22 mouse cellular contexts compared by ENCODE assay signal in the genomic region with DNA sequence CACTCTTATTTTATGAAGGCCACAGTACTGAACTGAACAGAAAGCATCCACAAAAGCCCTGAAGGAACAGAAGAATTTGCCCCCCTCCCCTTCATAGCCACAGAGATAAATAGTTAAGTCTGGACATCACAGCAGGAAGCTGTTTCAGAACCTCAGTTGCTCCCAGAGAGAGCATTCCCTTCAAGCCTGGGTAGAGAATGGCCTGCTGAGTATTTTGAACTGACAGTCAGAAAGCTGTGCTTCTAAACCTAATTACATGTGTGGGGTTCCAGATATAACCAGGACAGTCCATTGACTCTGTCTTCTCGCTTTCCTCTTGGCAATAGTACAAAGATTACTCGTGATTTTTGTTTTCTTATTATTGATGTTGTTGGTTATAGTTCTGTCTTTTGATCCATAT.
DNase-seq lines count a peak whose midpoint lies in the region; ATAC-seq lines count a peak whose summit lies in the region.
"Had no signal": no experiment of that assay in that cellular context is flagged by ENCODE, and none has a peak within 500 bp of the region (broad histone marks: within the 10 kb centered on the region; RNA-seq: fewer than 3 reads in every experiment).

No protein-coding gene starts in this region.

- no peaks in the 10 kb centered on the region; the same call in 1 of the 2 replicates for H3K4me1 ChIP-seq in forebrain, embryonic 11.5 days (replicated peaks; ENCODE audit: control insufficient read depth, insufficient read depth, low read length)
- peaks cover 9% of the 10 kb centered on the region for H3K4me1 ChIP-seq in forebrain, embryonic 10.5 days
- 0 out of 2 replicates have a peak, but pooled peaks cover 2% of the 10 kb centered on the region for H3K4me1 ChIP-seq in midbrain, embryonic 15.5 days
- H3K4me1 ChIP-seq in midbrain, embryonic 11.5 days (ENCODE audit: control insufficient read depth, insufficient read depth, low read length) = no peaks in the 10 kb centered on the region
- H3K4me1 ChIP-seq in heart, embryonic 11.5 days (ENCODE audit: control insufficient read depth, insufficient read depth, low read length) = no peaks in the 10 kb centered on the region
- H3K4me1 ChIP-seq: embryonic facial prominence, embryonic 15.5 days; heart, embryonic 13.5 days had no signal

- 43% methylated on average over 2 of the region's 2 CpGs for WGBS in forebrain, embryonic 11.5 days
- WGBS in forebrain, embryonic 10.5 days = 48% methylated on average over 2 of the region's 2 CpGs
- WGBS in midbrain, embryonic 15.5 days = 44% methylated on average over 2 of the region's 2 CpGs
- WGBS in midbrain, embryonic 11.5 days = 64% methylated on average over 2 of the region's 2 CpGs
- WGBS in heart, embryonic 11.5 days (ENCODE audit: insufficient replicate concordance) = 82% methylated on average over 2 of the region's 2 CpGs

- no peak overlapping the region for H3K4me2 ChIP-seq in forebrain, embryonic 11.5 days (ENCODE audit: low read depth, low read length, severe bottlenecking)
- no peak overlapping the region for H3K4me2 ChIP-seq in midbrain, embryonic 15.5 days
- no peak overlapping the region for H3K4me2 ChIP-seq in midbrain, embryonic 11.5 days
- H3K4me2 ChIP-seq in heart, embryonic 11.5 days = no peak overlapping the region
- H3K4me2 ChIP-seq: embryonic facial prominence, embryonic 15.5 days; heart, embryonic 13.5 days; hindbrain, embryonic 15.5 days had no signal

- DNase-seq in forebrain, embryonic 11.5 days (ENCODE audit: low spot score) = no peak
- no peak for DNase-seq in forebrain, embryonic 10.5 days (ENCODE audit: extremely low spot score, low spot score)
- DNase-seq in kidney, postnatal 10 days = peak; percentile 7
- DNase-seq in kidney, adult 11 months = no peak
- DNase-seq in midbrain, embryonic 11.5 days (ENCODE audit: low spot score, missing footprints) = no peak
- peak; percentile 6 for DNase-seq in retina, postnatal 1 day
- DNase-seq: cerebellum, adult 8-10 months; gastrocnemius, postnatal 10 days; heart, adult 11 months; kidney, adult 8-10 months; layer of hippocampus, postnatal 36 days; lung, postnatal 36 days; right cerebral cortex, postnatal 4 days; thymus, adult 2 months had no signal

- no peaks in the 10 kb centered on the region for H3K9me3 ChIP-seq in forebrain, embryonic 11.5 days (ENCODE audit: control insufficient read depth, low read length)
- H3K9me3 ChIP-seq in forebrain, embryonic 10.5 days = no peaks in the 10 kb centered on the region
- no peaks in the 10 kb centered on the region for H3K9me3 ChIP-seq in midbrain, embryonic 15.5 days
- no peaks in the 10 kb centered on the region for H3K9me3 ChIP-seq in midbrain, embryonic 11.5 days (ENCODE audit: control insufficient read depth, low read length)
- H3K9me3 ChIP-seq in heart, embryonic 11.5 days (replicated peaks; ENCODE audit: control insufficient read depth, low read length) = no peaks in the 10 kb centered on the region
- H3K9me3 ChIP-seq: embryonic facial prominence, embryonic 15.5 days; heart, embryonic 13.5 days; hindbrain, embryonic 15.5 days had no signal

- no peak overlapping the region for H3K27ac ChIP-seq in forebrain, embryonic 11.5 days (ENCODE audit: low read depth, low read length)
- H3K27ac ChIP-seq in forebrain, embryonic 10.5 days = no peak overlapping the region
- H3K27ac ChIP-seq in midbrain, embryonic 15.5 days = no peak overlapping the region
- H3K27ac ChIP-seq in midbrain, embryonic 11.5 days (ENCODE audit: low read depth, low read length) = no peak overlapping the region
- no peak overlapping the region for H3K27ac ChIP-seq in heart, embryonic 11.5 days (ENCODE audit: low read depth, low read length)
- H3K27ac ChIP-seq: embryonic facial prominence, embryonic 15.5 days; heart, embryonic 13.5 days; hindbrain, embryonic 15.5 days; layer of hippocampus, adult 2 months; liver, embryonic 14.5 days had no signal

- no peak overlapping the region for H3K4me3 ChIP-seq in forebrain, embryonic 11.5 days (ENCODE audit: low read depth, low read length)
- no peak overlapping the region for H3K4me3 ChIP-seq in forebrain, embryonic 10.5 days
- H3K4me3 ChIP-seq in midbrain, embryonic 15.5 days = no peak overlapping the region
- no peak overlapping the region for H3K4me3 ChIP-seq in midbrain, embryonic 11.5 days (ENCODE audit: low read depth, low read length)
- H3K4me3 ChIP-seq in heart, embryonic 11.5 days (ENCODE audit: low read depth, low read length) = no peak overlapping the region
- H3K4me3 ChIP-seq: embryonic facial prominence, embryonic 15.5 days; heart, embryonic 13.5 days; hindbrain, embryonic 15.5 days; layer of hippocampus, adult 2 months had no signal

- ATAC-seq in forebrain, embryonic 11.5 days (replicated peaks; ENCODE audit: low FRiP score) = 0 out of 2 replicates have a peak, but pooled peaks have one; percentile 30
- peak; percentile 48; the same call in 1 of the 2 replicates for ATAC-seq in midbrain, embryonic 15.5 days (replicated peaks)
- ATAC-seq in midbrain, embryonic 11.5 days (ENCODE audit: low FRiP score) = no peak
- ATAC-seq in heart, embryonic 11.5 days (replicated peaks; ENCODE audit: insufficient number of reproducible peaks, low FRiP score, low TSS enrichment) = no peak
- ATAC-seq: CD4-positive, CD25-positive, alpha-beta regulatory T cell, adult 4 months had no signal

- no peaks in the 10 kb centered on the region for H3K27me3 ChIP-seq in forebrain, embryonic 11.5 days (ENCODE audit: control insufficient read depth, insufficient read depth, low read length)
- H3K27me3 ChIP-seq in forebrain, embryonic 10.5 days (ENCODE audit: poor library complexity, severe bottlenecking) = no peaks in the 10 kb centered on the region
- H3K27me3 ChIP-seq in midbrain, embryonic 15.5 days (replicated peaks) = no peaks in the 10 kb centered on the region
- H3K27me3 ChIP-seq in midbrain, embryonic 11.5 days (ENCODE audit: control insufficient read depth, insufficient read depth, low read length) = no peaks in the 10 kb centered on the region
- no peaks in the 10 kb centered on the region for H3K27me3 ChIP-seq in heart, embryonic 11.5 days (ENCODE audit: control insufficient read depth, insufficient read depth, low read length)
- H3K27me3 ChIP-seq: embryonic facial prominence, embryonic 15.5 days; heart, embryonic 13.5 days; hindbrain, embryonic 15.5 days had no signal

- H3K9ac ChIP-seq in forebrain, embryonic 11.5 days (ENCODE audit: low read length) = no peak overlapping the region
- H3K9ac ChIP-seq in midbrain, embryonic 15.5 days = no peak overlapping the region
- no peak overlapping the region for H3K9ac ChIP-seq in midbrain, embryonic 11.5 days (ENCODE audit: low read length)
- H3K9ac ChIP-seq in heart, embryonic 11.5 days (ENCODE audit: low read depth, low read length) = no peak overlapping the region
- H3K9ac ChIP-seq: embryonic facial prominence, embryonic 15.5 days; heart, embryonic 13.5 days; hindbrain, embryonic 15.5 days; liver, embryonic 14.5 days had no signal

- H3K36me3 ChIP-seq in forebrain, embryonic 11.5 days (ENCODE audit: control insufficient read depth, insufficient read depth, low read length) = no peaks in the 10 kb centered on the region
- no peaks in the 10 kb centered on the region for H3K36me3 ChIP-seq in forebrain, embryonic 10.5 days (replicated peaks)
- H3K36me3 ChIP-seq in midbrain, embryonic 15.5 days (replicated peaks) = no peaks in the 10 kb centered on the region
- no peaks in the 10 kb centered on the region for H3K36me3 ChIP-seq in midbrain, embryonic 11.5 days (ENCODE audit: control insufficient read depth, insufficient read depth, low read length)
- H3K36me3 ChIP-seq in heart, embryonic 11.5 days (ENCODE audit: control insufficient read depth, insufficient read depth, low read length) = no peaks in the 10 kb centered on the region
- H3K36me3 ChIP-seq: embryonic facial prominence, embryonic 15.5 days; heart, embryonic 13.5 days; hindbrain, embryonic 15.5 days had no signal

Comparison
In these comparisons a context has a peak if more than half of its experiments do, and no peak if none do; other contexts are left out.
1. ATAC-seq: peak in forebrain, embryonic 11.5 days (single experiment) and midbrain, embryonic 15.5 days (single experiment); none in midbrain, embryonic 11.5 days (single experiment) and heart, embryonic 11.5 days (single experiment).
2. DNase-seq: peak in kidney, postnatal 10 days (single experiment) and retina, postnatal 1 day (single experiment); none in forebrain, embryonic 11.5 days (single experiment), forebrain, embryonic 10.5 days (single experiment), kidney, adult 11 months (single experiment) and midbrain, embryonic 11.5 days (single experiment).